Mouse (Mus musculus): Measurements from ENCODE around the gene Mtmr12. TPM values are rescaled to one million over a fixed set of nuclear protein-coding genes. Genes with fewer than 3 reads are reported as not detected.
"Not testable (repeated sequence)": the region's sequence is repeated elsewhere in the genome, so short reads cannot be mapped to it uniquely, and the experiment has no call there.

Gene Mtmr12
- polyA plus RNA-seq, 1 experiment from 2014 or later: 19.0 TPM

DNA sequence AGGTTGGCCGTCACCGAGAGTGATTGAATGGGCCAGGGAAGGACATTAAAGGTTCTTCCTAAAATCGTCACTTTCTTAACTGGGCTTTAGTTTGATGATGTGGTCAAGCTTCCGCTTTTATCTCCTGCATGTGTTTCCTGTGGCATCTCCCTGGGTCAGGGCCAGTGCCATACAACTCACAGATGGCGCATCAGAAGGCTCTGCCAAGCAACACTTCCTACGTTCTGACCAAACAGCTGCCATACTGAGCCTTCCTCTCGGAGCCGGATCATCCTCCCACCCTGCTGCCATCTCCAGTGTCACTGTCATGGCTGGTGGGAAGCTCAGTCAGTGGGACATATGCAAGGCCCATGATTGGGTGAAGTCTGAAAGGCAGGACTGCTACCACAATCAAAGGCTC lies 6.7 kb downstream of the Mtmr12 start:
- DNase-seq (ENCODE audit: low spot score): no peak

GRCm38 (mm10) chr15:12212266-12212665 lies 7.4 kb downstream of the Mtmr12 start:
- no peak for DNase-seq (ENCODE audit: low spot score)

GRCm38 (mm10) chr15:12214531-12215414 lies 9.9 kb downstream of the Mtmr12 start:
- DNase-seq (ENCODE audit: low spot score): no peak

GRCm38 (mm10) chr15:12215415-12215718 lies 10.5 kb downstream of the Mtmr12 start:
- no peak for DNase-seq (ENCODE audit: low spot score)

GRCm38 (mm10) chr15:12216119-12216518 lies 11.3 kb downstream of the Mtmr12 start:
- DNase-seq (ENCODE audit: low spot score): no peak

DNA sequence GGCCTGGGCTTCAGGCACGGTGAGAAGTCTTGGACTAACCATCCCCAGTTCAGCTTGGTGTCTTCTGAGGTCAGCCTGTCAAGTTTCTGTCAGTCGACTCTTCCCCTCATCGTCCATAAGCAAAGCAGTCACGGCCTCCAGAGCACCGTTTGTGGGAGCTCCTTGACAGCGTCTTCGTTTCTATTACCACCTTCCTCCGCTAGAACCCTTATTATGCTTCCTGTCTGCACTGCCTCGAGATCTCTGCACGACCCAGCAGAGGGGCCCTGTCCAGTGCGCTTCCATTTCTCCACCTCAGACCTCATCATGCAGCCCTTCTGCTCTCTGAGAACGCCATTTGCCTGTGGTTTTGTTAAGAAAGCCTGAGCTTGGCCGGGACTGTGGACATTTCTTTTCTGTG lies 12.0 kb downstream of the Mtmr12 start:
- peak; percentile 45 for DNase-seq (ENCODE audit: low spot score)

DNA sequence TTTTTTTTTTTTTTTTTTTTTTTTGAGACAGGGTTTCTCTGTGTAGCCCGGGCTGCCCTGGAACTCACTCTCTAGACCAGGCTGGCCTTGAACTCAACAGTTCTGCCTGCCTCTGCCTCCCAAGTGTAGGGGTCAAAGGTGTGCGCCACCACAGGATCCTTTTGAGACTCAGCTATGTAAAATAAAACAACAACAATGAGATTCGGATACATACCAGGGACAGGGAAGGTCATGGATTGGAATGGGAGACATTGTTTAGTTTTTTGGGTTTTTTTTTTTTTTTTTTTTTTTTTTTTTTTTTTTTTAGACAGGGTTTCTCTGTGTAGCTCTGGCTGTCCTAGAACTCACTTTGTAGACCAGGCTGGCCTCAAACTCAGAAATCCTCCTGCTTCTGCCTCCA lies 12.5 kb downstream of the Mtmr12 start:
- DNase-seq (ENCODE audit: low spot score): not testable (repeated sequence)

GRCm38 (mm10) chr15:12217849-12218248 lies 13.0 kb downstream of the Mtmr12 start:
- no peak for DNase-seq (ENCODE audit: low spot score)

DNA sequence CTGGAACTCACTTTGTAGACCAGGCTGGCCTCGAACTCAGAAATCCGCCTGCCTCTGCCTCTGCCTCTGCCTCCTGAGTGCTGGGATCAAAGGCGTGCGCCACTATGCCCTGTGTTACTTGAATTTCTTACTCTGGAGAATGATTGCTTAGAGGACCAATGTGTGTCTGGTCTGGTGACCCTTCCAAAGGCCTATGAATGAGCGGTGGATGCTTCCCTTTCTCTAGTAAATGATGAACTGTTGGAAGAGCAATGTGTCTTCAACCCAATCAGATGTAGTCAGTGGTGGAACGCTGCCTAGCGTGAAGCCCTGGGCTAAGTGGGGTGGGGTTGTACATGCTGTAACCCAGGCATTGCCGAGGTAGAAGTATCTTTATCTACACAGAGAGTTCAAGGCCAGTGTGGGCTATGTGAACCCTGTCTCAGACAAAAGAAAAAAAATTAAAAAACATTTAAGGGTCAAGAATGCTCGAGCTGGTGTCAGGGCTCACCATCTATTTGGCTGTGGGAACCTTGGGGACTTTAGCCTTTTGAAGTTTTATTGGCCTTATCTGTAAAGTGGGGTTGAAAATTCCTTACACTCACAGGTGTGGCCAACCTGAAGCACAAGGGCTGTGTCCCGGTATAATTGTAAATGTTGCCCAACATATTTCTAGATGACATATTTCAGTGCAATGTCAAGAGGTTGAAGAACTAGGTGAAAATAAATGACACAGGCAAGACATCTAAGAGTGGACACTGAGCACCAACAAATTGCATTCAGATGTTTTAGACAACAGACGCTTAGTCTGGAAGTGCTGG lies 14.0 kb downstream of the Mtmr12 start:
- no peak for DNase-seq (ENCODE audit: low spot score)

GRCm38 (mm10) chr15:12221131-12221530 lies 16.3 kb downstream of the Mtmr12 start:
- DNase-seq (ENCODE audit: low spot score): no peak

DNA sequence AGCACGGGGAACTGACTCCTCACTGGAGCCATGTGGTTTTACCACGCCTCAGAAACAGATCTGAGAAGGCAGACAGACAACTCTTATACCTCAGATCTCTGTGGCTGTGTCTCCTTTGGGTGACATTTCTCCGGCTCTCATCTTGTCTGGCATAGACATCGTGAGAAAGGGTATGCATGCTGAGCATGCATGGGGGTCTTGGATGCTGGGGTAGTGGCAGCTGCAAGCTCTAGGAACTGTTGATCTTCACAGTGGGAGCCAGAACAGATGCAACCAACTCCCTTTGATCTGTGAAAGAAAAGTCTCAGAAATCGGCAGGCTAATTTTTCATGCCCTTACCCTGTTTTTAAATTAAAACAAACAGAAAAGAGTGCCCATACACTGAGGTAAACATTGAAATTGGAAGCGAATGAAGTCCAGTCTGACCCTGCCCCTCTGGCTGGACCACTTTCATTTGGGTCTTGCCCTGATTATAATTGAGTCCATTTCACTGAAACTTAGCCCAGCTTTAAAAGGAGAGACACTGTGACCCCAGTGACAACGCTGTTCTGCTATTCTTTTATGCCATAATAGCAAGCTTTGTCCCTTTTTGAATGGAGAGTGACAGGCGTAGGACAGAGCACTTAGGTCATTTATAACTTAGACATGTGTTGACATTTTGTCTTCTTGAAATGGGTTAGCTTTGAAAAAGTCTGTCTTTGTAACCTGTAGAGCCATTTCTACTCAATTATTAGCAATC lies 17.9 kb downstream of the Mtmr12 start:
- peak; percentile 53 for DNase-seq (ENCODE audit: low spot score)

DNA sequence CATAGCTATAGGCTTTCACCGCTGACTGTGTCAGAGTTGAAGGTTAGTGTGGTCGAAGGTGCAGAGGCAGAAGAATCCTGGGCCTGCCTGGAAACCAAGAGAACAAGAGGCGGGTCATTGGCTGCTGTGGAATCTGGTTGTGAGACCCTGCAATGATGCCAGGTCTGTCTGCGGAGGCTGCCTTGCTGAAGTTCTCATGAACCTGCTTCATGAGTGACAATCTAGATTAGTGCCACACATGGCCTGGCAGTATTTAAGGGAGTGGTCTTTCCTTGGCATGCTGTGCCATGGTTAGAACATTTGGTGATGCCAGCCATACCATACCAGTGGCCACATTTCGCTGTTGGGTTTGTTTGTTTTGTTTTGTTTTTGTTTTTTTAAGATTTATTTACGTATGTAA lies 18.6 kb downstream of the Mtmr12 start:
- DNase-seq (ENCODE audit: low spot score): no peak

DNA sequence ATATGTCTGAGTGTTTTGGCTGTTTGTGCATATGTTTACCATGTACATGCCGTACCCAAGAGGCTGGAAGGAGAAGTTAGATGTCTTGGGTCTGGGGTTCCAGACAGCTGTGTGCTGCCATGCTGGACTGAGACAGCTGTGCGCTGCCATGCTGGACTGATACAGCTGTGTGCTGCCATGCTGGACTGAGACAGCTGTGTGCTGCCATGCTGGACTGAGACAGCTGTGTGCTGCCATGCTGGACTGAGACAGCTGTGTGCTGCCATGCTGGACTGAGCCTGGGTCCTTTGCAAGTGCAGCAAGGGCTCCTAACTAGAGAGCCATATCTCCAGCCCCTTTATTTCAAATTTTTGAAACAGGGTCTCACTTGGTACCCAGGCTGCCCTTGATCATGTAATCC lies 19.4 kb downstream of the Mtmr12 start:
- no peak for DNase-seq (ENCODE audit: low spot score)

- no peak for DNase-seq (ENCODE audit: low spot score)
These were observed 20.2 kb downstream of the Mtmr12 start for GRCm38 (mm10) chr15:12225062-12225461.

DNA sequence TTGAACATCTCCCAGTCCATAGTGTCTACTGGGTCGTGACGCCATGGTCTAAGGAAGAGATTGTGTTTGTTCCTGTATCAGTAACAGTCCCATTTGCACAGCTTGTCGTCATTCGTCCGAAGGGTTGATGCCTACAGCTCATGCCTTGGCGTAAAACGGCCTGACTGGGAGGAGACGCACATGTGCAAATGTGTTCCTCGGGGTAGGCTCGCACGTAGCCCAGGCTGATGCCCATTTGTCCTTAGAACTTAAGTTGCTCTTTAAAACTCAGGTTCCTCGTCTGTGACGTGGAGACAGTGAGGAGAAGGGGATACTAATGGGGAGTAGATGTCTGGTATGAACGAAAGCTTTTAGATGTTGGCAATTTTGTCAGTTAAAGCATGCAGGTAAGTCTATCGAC lies 22.1 kb downstream of the Mtmr12 start:
- no peak for DNase-seq (ENCODE audit: low spot score)

DNA sequence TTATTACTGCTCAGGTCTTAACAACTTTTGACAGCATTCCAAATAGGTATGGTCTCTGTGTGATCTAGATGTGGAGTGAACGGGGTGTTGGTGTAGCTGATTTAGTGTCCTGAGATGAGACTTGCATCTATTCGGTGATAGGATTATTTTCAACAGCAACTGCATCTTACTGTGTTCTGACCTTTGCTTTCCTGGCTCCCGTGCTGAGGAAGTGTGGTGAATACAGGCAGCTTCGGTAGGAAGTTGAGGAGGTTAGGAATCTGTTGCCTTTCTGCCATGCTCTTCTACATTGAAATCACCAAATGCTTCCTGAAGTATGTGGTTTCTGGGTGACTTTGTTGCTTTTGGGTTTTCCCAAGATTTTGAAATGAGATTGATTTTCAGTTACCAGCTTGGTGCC lies 22.5 kb downstream of the Mtmr12 start:
- no peak for DNase-seq (ENCODE audit: low spot score)

- DNase-seq (ENCODE audit: low spot score): peak; percentile 70
These were observed 24.9 kb downstream of the Mtmr12 start for GRCm38 (mm10) chr15:12229603-12230242.

GRCm38 (mm10) chr15:12230243-12230935 lies 25.6 kb downstream of the Mtmr12 start:
- DNase-seq (ENCODE audit: low spot score): peak; percentile 91

DNA sequence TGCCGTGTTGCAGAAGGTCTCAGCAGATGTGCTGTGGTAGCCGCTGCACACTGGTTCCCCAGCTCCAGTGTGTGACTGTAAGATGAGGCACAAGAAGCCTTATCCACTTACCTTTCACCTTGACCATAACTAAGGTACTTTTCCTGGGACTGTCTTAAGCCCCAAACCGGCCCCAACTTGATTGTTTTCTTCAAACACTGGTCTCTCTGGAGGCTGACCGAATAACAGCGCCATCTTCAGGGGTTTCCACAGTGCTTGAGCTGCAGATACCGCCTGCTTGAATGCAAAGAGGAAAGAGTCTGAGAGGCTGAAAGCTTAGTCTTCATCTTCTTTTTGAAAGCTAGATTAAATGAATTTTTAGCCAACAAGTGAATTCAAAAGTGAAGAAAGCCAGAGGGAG lies 26.6 kb downstream of the Mtmr12 start:
- no peak for DNase-seq (ENCODE audit: low spot score)

DNA sequence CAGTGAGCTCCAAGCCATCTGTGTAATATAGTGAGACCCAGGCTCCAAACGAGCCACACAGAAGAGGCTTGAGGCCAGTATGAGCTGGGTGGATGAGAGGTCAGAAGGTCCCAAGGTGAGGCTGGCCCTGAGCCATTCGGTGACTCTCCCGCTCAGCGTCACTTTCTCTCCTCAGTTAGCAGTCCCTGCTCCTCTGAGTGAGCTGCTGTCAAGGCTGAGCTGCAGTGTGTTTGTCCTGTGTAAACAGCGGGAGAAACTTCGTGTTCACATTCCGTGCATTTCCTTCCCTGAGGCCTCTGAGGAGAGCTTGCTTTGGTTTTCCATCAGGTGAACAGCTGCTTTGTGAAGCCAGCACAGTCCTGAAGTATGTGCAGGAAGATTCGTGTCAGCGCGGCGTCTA lies 27.6 kb downstream of the Mtmr12 start:
- DNase-seq (ENCODE audit: low spot score): no peak

- no peak for DNase-seq (ENCODE audit: low spot score)
These were observed 28.2 kb downstream of the Mtmr12 start for GRCm38 (mm10) chr15:12233021-12233420.

Data from thymus, postnatal 0 days (tissue).